Mouse (Mus musculus) CD4-positive, CD25-positive, alpha-beta regulatory T cell, adult 4 months (primary cell): ENCODE data around the gene Trp53bp2. TPM values are rescaled to one million over a fixed set of nuclear protein-coding genes. Genes with fewer than 3 reads are reported as not detected.

ENCODE experiments used
- ATAC-seq: one replicate; pipeline ENCODE4 v1.8.0; 2017
- polyA plus RNA-seq, 2 experiments: library from polyadenylated mRNA; unstranded; fragments of 100-300 nt; shearing (Covaris generic); gene quantifications; one replicate each; pipeline ENCODE4 v1.2.1; 2017

Trp53bp2 gene
- polyA plus RNA-seq, result 1 to 10 TPM; 8.5 to 8.9 TPM

- ATAC-seq, result peak; percentile 89
Measured at GRCm38 (mm10) chr1:182408684-182409327, at the start of gene Trp53bp2. Gene Trp53bp2, plus strand, starts transcription at chr1:182409172.

- no peak for ATAC-seq
Measured at GRCm38 (mm10) chr1:182362703-182363102, 46.3 kb upstream of the Trp53bp2 start.

GRCm38 (mm10) chr1:182363683-182364404 lies 45.1 kb upstream of the Trp53bp2 start:
- ATAC-seq, result peak; percentile 78

- no peak for ATAC-seq
Measured at GRCm38 (mm10) chr1:182368309-182368708, 40.7 kb upstream of the Trp53bp2 start.

- ATAC-seq, result peak; percentile 9
Measured at GRCm38 (mm10) chr1:182368782-182369181, 40.2 kb upstream of the Trp53bp2 start.

GRCm38 (mm10) chr1:182369435-182369834 lies 39.5 kb upstream of the Trp53bp2 start:
- ATAC-seq, result no peak

- ATAC-seq, result no peak
Measured at GRCm38 (mm10) chr1:182371891-182372290, 37.1 kb upstream of the Trp53bp2 start.

- peak; percentile 70 for ATAC-seq
Measured at GRCm38 (mm10) chr1:182376221-182376620, 32.8 kb upstream of the Trp53bp2 start.

GRCm38 (mm10) chr1:182376826-182377225 lies 32.1 kb upstream of the Trp53bp2 start:
- ATAC-seq, result no peak

GRCm38 (mm10) chr1:182377519-182377918 lies 31.5 kb upstream of the Trp53bp2 start:
- no peak for ATAC-seq

GRCm38 (mm10) chr1:182378205-182378835 lies 30.7 kb upstream of the Trp53bp2 start:
- no peak for ATAC-seq

- ATAC-seq, result no peak
Measured at GRCm38 (mm10) chr1:182378876-182379275, 30.1 kb upstream of the Trp53bp2 start.

GRCm38 (mm10) chr1:182380683-182381082 lies 28.3 kb upstream of the Trp53bp2 start:
- no peak for ATAC-seq

- no peak for ATAC-seq
Measured at GRCm38 (mm10) chr1:182381327-182381726, 27.6 kb upstream of the Trp53bp2 start.

GRCm38 (mm10) chr1:182383096-182383495 lies 25.9 kb upstream of the Trp53bp2 start:
- ATAC-seq, result peak; percentile 90

GRCm38 (mm10) chr1:182386449-182386848 lies 22.5 kb upstream of the Trp53bp2 start:
- no peak for ATAC-seq

GRCm38 (mm10) chr1:182388729-182389128 lies 20.2 kb upstream of the Trp53bp2 start:
- ATAC-seq, result no peak

- no peak for ATAC-seq
Measured at GRCm38 (mm10) chr1:182398171-182398570, 10.8 kb upstream of the Trp53bp2 start.

- ATAC-seq, result no peak
Measured at GRCm38 (mm10) chr1:182398780-182399179, 10.2 kb upstream of the Trp53bp2 start.

GRCm38 (mm10) chr1:182399205-182399604 lies 9.8 kb upstream of the Trp53bp2 start:
- ATAC-seq, result no peak

- ATAC-seq, result no peak
Measured at GRCm38 (mm10) chr1:182399908-182400307, 9.1 kb upstream of the Trp53bp2 start.

GRCm38 (mm10) chr1:182403076-182403475 lies 5.9 kb upstream of the Trp53bp2 start:
- ATAC-seq, result no peak

- no peak for ATAC-seq
Measured at GRCm38 (mm10) chr1:182406621-182407020, 2.4 kb upstream of the Trp53bp2 start.

GRCm38 (mm10) chr1:182408243-182408642 lies 729 bp upstream of the Trp53bp2 start:
- peak; percentile 10 for ATAC-seq
